Mouse (Mus musculus): ENCODE results near the gene Cadps.

Gene Cadps

DNA sequence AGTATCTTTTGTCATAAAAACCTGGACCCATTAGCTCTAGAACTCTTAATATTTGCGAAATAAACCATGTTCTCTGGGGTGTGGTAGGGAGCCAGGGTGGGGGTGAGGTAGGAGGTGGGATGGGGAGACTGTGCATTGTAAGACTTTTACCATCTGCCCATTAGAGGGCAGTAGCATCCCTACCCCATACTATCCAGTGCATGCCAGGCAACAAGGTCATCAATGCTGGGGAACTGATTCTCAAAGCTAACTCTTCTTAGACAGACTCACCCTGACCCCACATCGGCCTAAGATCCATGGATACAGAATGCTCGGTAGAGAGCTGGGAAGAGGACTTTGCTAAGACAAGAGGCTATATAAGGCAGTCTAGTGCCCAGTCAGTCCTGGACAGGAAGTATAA, 425.3 kb downstream of the Cadps start:
- in situ Hi-C loops (cut with MseI, MboI): no loop called here

DNA sequence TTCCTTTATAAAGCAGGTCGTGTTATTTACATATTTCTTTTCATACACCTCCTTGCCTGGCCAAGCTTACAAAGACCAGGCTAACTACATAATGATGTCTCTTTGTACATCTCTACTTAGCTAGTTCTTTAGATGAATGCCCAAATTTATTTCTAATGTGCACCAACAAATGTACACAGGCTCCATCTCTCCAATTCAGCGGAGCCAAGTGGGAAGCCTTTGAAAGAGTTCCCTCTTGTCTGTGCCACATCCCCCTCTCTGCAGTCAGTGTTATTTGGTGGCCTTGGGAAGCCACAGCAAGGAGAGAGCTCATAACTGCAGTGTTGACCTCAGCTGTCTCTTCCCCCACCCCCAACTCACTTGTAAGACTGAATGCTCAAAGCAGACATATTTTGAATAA, 428.6 kb downstream of the Cadps start:
- in situ Hi-C loops (cut with MseI, MboI): no loop called here

DNA sequence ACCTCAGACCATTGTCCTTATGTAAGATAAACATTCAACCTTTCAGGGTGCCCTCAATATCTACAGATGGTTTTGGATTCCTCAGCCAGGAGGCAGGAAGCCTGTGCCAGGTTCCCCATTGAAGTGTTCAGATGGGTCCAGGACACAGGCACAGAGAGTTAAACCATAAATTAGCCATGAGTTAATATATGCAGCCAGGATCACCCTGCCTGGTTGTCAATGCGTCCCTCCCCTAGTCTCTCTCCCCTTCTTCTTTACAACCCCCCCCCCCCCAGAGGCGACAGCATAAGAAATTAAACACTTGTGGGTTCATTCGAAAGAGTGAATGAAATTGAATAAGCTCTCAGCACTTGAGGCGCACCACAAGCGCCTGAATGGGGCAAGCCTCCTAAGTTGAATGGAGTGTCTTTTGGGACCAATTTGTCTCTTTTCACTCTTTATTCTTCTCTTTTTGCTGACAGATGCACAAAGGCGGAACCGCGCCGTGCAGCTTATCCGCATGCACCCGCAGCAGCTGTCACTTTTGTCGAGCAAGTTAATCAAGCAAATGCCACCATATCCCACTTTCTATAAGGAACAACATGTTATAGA, 429.5 kb downstream of the Cadps start:
- in situ Hi-C loops (cut with MseI, MboI): no loop called here

DNA sequence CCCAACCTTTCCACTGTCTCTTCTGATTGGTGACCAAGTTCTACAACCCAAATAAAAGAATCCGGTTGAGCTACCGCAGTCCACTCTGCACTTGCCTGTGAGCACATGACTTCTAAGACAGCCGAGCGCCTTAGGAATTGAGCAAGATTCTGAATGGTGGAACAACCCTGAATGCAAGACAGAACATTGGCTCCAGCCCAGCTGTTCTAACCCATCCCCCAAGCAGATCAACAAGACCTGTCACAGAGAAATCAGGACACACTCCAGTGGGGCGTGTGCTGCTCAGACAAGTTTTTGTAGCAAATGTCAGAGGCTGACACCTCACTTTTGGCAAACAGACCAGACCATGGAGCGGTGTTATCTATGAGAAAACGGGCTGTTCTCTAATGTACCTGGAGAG, 431.7 kb downstream of the Cadps start:
- in situ Hi-C loops (cut with MseI, MboI): no loop called here

DNA sequence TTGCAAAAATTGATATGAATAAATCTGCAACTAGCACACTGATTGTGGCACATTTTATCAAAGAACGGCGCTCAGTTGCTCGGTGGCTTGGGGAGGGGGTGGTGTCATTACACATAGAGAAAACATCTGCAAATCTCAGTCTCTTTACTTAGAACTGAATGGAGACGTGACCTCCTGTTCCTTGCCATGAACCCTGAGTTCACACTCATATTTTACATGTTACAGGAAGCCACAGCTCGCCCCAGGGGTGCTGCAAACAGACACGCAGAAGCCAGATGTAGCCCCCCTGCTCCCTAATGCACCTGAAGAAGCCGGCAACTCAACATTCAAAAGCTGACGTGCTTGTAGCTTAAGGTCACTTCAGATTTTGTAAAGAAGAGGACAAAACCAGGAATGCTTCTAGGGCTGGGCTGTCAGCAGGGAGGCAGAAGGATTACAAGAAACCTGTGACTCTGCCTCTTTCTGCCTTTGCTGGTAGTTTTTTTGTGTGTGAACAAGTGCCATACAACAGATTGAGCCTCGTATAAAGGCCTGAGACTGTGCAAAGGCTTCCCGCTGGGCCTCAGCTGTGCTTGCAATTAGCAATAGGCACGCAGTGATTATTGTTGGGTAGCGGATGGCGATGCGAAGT, 434.0 kb downstream of the Cadps start:
- in situ Hi-C loops (cut with MseI, MboI): no loop called here

DNA sequence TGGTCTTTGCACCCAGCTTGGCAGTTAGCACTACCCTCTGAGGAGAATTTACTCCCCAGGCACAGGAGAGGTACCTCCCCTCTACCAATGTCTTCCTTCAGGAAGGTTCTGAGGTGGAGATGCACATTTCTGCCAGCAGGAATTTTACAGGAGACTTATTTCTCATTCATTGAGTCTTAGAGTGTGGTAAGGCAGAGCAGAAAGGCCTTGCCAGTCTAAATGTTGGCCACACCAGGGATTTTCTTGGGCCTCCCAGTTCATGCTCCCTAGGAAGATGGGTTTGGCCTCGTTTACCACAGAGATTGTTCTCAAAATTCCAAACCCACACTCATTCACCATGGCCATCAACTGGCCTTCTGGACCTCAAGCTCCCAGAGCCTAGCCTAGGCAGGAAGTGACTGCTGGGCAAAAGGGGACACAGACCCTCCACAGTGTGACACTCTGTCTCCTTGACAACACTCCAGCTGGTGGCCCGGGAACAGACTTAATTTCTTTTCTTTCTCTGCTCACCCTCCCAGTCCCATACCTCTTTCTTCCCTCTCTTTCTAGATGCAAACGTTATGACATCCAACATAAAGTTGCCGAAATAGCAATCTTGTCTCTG, 434.6 kb downstream of the Cadps start:
- in situ Hi-C loops (cut with MseI, MboI): no loop called here

DNA sequence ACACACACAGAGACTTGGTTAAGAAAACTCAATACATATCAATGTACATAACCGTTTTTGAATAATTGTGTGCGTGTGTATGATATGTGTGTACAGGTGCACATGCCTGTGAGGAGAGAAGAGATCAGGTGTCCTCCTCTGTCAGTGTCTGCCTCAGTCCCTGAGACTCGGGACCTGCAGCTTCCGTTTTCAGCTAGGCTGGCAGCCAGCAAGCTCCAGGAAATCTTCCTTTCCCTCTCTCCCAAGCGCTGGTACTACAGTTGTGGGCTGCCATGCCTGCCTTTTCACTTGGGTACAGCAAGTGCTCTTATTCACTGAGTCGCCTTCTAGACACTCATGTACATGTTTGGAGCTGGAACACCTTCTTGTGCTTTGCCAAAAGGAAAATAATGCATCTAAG, 435.7 kb downstream of the Cadps start:
- in situ Hi-C loops (cut with MseI, MboI): no loop called here

DNA sequence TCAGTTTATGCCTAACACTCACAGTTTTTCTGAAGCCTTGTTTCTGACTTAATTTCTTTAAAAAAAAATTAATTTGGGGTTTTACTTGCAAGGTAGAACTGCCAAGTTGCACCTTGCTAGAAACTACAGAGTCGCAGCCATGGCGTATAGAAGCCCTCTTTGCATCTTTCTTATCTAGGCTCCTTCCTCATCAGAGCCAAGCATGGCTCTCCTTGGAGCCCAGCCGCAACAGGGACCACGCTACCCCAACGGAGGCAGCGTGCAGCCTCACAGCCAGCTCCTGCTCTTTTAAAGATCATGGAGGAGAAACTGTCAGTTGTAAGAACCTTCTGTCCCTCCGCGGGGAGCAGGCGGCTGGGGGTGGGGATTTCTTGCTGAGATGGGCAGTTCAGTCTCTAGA, 445.0 kb downstream of the Cadps start:
- in situ Hi-C loops (cut with MseI, MboI): no loop called here

DNA sequence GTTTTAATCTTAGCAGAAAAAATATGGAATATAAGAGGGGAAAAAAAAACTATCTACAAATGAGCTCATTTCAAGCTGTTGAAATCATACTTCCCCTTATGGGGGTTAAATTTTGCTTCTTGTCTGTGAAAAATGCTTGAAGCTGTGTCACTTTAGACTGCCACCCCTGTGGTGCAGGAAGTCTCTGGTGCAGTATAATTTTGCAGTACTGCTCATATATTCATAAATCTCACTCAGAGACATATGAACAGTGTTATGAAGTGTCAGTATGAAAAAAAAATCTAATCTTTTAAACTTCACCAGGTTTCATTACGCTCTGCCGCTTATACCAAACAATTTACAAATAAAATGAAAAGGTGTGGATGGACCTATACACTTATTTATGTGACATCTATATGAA, 445.6 kb downstream of the Cadps start:
- in situ Hi-C loops (cut with MseI, MboI): no loop called here

DNA sequence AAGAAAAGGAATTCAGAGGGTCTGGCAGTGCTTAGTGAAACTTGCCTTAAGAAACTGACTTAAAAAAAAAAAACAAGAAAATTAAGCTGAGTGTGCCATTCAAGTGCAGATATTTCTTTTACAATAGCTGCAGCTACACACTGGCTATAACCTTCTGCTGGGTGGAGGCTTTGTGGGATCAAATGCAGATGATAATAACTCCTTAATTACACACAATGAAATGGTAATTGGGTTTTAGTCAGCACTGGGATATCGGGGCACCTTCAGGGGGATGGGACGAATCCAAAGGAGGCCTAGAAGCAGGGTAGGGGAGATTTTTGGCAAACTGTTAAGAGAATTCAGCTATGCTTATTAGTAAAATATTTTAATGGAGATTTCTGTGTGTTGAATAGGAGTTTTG, 447.4 kb downstream of the Cadps start:
- in situ Hi-C loops (cut with MseI, MboI): no loop called here

DNA sequence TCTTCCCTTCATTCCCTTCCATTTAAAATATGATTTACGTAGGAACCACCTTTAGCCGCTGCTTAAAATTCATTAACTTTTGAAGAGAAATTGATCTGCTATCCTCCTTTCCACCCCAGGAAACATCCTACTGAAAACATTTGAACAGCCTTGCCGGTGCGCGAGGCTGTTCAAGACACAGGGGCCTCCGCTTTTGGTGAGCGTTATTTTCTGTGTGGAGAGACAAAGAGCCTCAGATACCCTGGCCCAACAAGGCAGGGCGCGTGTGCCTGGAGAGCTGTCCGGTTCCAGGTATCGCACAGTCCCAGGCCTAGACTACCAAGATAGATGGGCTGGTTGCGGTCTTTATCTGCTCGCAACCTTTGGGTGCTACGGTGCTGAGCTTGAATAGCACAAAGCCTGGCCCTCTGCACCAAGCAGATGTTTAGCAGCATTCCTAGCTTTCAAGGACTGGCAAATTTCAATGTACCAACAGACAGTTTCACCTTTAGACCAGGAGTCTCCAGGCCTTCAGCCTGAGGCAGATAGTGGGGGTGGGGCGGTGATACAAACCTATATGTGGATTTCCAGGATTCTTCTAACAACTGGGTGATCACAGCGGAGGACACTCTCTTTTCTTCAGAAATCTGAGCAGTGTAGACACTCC, 472.5 kb downstream of the Cadps start:
- in situ Hi-C loops (cut with MseI, MboI): no loop called here

DNA sequence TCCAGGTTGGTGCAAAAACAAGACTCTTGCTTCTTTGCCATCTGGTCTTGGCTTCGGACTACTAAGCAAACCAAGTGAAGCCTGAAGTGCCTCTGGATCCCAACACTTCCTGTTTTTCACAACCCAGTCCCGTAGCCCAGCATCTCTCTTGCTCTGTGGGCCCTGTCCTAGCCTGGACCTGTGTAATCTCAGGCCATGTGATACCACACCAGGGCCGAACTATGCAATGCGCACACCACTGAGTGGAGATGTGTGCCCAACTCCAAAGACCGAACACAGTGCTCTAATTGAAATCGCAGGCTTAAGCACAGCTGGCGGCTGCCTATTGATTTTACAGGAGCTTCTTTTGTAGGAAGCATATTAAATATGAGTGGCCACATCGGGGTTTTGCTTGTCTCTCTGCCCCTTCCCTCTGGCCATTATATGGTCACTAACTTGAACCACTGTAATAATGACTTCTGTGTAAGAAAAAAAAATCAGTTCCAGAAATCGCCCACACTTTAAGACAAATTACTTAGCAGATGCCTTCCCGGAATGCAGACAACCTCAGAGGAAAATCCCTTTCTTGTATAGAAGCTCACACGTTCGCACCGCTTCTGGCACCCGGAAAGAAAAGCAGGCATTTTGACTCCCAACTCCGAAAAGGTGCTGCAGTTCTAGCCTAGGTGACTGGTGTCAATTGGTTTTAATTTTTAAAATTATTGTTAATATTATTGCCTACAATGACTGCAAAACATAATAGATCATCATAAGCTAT, 473.4 kb downstream of the Cadps start:
- in situ Hi-C loops (cut with MseI, MboI): no loop called here

DNA sequence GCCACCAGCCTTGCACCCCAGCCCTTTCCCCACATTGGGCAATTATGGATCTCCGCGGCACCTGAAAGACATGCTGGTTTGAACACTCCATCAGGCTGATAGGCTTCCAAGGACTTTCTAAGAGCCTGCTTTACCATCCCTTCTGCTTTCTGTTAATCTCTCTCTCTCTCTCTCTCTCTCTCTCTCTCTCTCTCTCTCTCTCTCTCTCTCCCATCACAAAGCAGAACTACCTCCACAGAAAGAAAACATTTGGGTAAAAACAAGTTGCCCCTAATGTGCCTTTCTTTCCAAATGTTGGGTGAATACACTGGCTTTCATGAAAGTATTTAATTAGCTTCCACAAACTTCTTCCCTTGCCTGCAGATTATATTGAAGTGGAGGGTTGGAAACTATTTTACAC, 474.8 kb downstream of the Cadps start, which contains the start of gene Fezf2:
TSS of gene Fezf2 (minus strand) at position 101 of the 400 bp plus-strand sequence.
- in situ Hi-C loops (cut with MseI, MboI): no loop called here

DNA sequence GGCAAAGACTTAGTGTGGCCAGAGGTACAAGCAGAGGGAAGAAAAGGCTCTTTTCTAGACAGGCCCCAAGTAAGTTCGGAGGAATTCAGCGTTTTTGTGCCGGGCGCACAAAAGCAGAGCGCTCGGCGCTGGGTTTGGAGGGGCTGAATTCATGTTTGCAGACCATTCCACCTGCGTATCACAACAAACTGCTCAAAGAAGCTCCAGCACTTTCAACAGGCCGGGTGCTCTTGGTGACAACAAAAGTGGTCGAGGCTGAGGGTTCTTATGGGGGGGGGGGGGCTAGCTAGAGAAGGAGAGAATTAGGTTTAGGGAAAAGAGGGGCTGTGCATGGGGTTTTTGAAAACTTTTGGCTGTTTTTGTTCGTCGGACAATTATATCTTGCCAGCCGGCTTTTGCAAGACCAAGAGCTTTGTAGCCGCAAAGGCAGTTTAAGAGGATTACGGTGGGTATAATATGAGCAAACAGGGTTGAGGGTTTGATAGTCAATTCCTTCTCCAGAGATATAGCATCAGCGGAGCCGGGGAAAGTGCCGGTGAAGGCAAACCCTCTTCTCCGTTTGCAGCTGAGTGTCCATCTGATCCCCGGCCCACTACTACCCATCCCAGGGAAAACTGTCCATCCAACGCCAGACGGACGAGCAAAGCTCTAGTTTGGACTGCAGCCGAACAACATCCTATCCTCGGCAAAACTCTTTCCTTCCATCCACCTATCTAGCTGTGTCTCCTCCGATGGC, 475.8 kb downstream of the Cadps start:
- in situ Hi-C loops (cut with MseI, MboI): no loop called here

DNA sequence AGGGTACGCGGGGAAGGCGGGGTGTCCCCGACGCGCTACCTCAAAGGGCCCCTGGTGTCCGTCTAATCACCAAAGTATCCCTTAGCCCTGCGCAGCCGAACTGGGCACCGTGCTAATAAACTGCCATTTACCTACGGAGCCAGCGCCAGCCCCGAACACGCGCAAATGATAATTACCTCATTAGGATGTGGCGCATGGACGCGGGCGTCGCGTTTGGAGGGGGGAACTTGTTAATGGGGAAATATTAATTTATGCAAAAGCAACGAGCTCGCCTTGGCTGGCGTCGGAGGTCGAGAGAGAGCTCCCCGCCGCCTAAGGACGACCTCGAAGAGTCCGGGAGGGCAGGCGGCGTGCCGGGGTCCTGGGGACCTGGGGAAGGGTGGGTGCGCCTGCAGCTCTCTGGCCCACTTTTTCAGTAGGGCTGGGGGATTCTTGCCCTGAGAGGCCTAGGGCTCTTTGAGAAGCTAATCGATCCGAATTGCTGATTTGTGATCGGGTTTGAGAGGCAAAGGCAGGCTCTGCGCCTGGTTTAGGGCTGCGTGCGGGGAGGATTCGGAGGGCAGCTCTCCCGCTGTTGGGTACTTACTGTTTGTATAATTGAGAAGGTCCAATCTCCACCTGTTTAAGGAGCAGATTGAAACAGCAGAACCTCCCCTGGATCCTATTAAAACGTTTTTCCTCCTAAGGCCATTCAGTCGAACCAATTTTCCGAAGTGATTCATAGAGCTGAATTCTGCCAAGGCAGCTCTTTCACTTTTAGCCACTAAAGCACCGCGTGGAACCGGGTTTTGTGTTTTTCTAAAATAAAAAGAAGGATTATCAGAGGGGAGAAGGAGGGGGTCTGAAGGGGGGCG, 476.6 kb downstream of the Cadps start:
- in situ Hi-C loops (cut with MseI, MboI): no loop called here

DNA sequence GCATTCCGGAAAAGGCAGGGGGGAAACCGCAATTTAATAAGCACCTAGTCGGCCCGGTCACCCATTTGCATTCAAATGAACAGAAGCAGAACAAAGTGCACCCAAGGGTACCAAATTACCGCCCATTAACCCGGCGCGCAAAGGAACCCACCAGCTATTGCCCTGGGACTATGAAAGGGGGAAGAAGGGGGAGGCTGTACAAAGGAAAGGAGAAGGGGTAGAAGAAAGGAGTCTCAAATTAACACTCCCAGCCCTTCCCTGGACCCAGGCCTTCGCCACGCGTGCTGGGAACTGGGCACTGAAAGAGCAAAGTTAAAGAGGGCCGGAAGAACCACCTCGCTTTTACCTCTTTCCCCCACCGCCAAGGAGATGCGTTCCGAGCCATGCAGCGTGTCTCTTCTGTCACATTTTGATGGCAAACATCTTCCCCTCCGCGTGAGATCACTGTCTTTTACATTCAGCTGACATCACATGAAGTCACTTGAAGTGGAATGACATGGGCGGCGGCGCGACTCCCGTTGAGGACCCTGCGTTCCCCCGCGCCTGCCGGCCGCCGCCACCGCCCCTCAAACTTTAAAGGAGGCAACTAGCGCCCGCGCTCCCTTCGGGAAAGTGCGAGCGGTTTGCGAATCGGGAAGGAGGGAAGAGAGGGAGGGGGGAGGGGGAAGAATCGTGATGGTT, 477.5 kb downstream of the Cadps start:
- in situ Hi-C loops (cut with MseI, MboI): no loop called here

DNA sequence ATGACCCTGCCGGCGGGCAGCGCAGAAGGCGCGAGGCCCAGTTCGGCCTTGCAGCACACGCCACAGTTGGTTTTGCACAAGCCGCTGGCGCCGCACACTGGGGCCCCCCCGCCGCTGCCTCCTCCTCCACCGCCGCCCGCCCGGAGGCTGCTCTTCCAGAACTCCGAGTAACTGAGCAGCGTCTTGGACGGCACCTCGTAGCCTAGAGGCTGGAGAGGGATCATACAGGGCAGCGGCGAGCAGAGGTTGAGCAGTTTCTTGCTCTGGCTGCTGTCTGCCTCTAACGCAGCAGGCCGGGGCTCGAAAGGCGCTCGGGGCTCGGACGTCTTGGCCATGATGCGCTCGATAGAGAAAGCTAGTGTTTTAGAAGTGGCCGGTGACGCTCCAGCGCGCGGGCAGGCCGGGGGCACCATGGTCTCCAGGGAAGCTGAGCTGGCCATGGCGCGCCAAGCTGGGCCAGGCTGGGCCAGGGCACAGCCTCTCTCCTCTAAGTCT, 478.1 kb downstream of the Cadps start:
- in situ Hi-C loops (cut with MseI, MboI): no loop called here

DNA sequence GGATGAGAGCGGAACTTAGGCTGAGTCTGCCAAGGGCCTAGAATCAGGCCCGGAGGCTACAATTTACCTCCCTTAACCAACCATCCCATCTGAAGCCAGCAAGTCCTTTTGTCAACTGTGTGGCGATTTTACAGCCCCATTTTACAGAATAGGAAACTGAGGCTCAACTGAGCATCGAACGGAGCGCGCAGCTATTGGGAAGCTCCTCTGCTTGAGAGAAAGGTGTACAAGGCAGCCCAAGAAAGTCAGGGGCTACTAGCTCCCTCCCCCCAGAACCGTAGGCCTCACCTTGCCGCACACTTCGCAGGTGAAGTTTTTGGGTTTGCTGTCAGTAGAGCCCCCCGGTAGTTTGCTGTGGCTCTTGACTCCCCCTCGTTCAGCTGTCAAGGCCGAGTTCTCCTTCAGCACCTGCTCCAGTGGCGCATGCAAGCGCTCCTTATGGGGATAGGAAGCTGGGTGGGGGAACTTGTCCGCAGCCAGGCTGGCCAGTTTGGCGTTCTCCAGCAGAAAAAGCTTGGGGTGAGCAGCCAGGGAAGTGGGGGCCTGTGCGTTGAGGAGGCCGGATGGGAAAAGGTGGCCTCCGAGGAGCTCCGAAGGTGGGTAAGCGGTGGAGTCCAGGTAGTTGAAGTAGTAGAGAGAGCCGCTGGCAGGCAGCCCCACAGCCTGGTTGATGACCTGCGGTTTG, 478.7 kb downstream of the Cadps start:
- in situ Hi-C loops (cut with MseI, MboI): no loop called here

DNA sequence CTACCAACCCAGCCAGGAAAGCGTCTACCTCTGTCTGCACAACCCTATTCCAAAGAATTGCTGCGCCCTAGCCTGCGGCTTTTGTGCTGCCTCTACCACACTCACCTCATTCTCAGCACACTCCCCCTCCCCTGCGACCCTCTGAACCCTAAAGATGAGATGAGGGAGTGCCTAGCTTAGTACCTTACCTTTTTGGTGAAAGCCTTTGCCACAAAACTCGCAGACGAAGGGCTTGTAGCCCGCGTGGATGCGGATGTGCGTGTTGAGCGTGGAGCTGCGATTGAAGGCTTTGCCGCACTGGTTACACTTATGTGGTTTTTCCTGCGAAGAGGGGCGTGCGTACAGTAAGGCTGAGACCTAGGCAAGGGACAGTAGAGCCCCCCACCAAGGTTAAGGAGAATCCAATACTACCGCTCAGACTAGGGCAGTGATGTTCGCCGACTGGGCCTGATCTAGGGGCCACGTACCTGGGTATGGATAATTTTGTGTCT, 479.4 kb downstream of the Cadps start:
- in situ Hi-C loops (cut with MseI, MboI): no loop called here

All from mouse trophoblast stem cell (cell line).